Mouse (Mus musculus) G1E (cell line): Measurements from ENCODE around the gene 9430015G10Rik. TPM values are rescaled to one million over a fixed set of nuclear protein-coding genes. Genes with fewer than 3 reads are reported as not detected.

Experiments used
- ATAC-seq: 2 replicates; pipeline ENCODE4 v1.8.0; 2016; ENCODE audit warnings: mild to moderate bottlenecking; ENCODE audit not compliant: insufficient number of reproducible peaks, poor library complexity, low FRiP score, severe bottlenecking; ENCODE audit errors: extremely low read depth
- DNase-seq: peaks from one replicate; pipeline ENCODE4 v3.0.0; 2012; ENCODE audit warnings: low spot score
- H3K27me3 ChIP-seq: 2 replicates; pipeline ENCODE4 v1.6.1; 2012; ENCODE audit warnings: mild to moderate bottlenecking, low read length, inconsistent platforms; ENCODE audit not compliant: insufficient read depth
- H3K36me3 ChIP-seq: replicated peaks from 2 replicates; pipeline ENCODE3; 2012; ENCODE audit warnings: mild to moderate bottlenecking, inconsistent platforms
- H3K4me1 ChIP-seq: 2 replicates; pipeline ENCODE4 v1.6.1; 2012; ENCODE audit warnings: low read depth, low read length, inconsistent platforms, mixed read lengths; ENCODE audit not compliant: insufficient read depth
- H3K4me3 ChIP-seq: 2 replicates; pipeline ENCODE4 v1.5.1; 2012; ENCODE audit warnings: low read depth, mild to moderate bottlenecking, inconsistent platforms, low read length, moderate library complexity, mixed read lengths
- H3K9me3 ChIP-seq: replicated peaks from 2 replicates; pipeline ENCODE4 v1.6.1; 2012; ENCODE audit warnings: inconsistent platforms
- CTCF ChIP-seq: IDR thresholded peaks from 2 replicates; pipeline ENCODE4 v1.5.1; 2012; ENCODE audit warnings: low read depth, low read length, inconsistent platforms, mixed read lengths
- GATA1 ChIP-seq: IDR thresholded peaks from 2 replicates; pipeline ENCODE4 v1.6.1; 2012; ENCODE audit warnings: borderline replicate concordance, low read length, inconsistent platforms, mixed read lengths
- GATA2 ChIP-seq: IDR thresholded peaks from 2 replicates; pipeline ENCODE4 v1.6.1; 2012; ENCODE audit warnings: low read depth, low read length, inconsistent platforms, borderline replicate concordance
- POLR2AphosphoS5 ChIP-seq: IDR thresholded peaks from 2 replicates; pipeline ENCODE4 v1.6.1; 2012; ENCODE audit warnings: low read depth, low read length, inconsistent platforms; ENCODE audit not compliant: insufficient replicate concordance
- TAL1 ChIP-seq: conservative IDR thresholded peaks from 2 replicates; pipeline ENCODE4 v1.6.1; 2012; ENCODE audit warnings: low read depth, low read length, inconsistent platforms, mixed read lengths
- polyA plus RNA-seq: library from polyadenylated mRNA; stranded (reverse); fragments of >175 nt; gene quantifications from 2 replicates; pipeline ENCODE4 v1.2.3, GENCODE M21; 2012
- total RNA-seq, 2 experiments: library from RNA; stranded (forward) in 1 of 2; stranded (reverse) in 1 of 2; fragments of 200-1000 nt in 1 of 2; fragments of >200 nt in 1 of 2; fragmentation: Nextera tagmentation in 1 of 2; gene quantifications; 2 replicates each; pipeline ENCODE4 v1.2.3; 2014 to 2017

9430015G10Rik gene
- total and polyA plus RNA-seq, 3 experiments: 13.5 to 74.6 (median 52.0) TPM

DNA sequence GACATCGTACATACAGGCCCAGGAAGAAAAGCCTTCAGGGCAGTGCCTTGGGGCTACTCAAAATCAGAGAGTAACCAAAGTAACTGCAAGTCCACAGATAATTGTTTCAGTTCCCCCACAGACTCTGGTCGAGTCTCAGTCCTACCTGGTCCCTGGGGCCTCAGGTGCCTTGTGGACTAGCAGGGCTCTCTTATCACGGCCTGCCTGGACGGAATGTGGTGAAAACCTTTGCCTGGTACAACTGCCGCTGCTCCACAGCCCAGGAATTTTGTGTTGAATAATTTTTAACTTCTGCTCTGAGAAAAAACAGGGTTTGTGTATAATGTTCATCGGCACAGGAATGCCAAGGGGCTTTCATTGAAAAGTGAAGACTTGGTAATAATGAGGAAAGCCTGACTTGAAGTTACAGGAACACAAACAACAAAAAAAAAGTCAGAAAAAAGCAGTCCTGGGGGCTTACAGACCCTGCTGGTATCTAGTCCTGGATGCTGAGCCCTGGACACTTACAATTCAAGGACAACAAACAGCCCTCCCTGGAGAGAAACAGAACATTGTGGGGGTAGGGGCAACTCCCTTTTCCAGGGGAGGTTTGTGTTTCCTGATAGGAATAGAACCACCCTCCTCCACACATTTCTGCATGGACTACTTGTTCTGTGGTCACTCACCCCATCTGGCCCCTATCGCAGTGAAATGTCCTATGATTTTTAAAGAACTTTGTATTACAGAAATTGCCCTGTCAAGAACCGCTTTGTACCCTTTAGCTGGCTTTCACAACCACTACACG, 25.5 kb upstream of the 9430015G10Rik start:
- Histone ChIP-seq H3K36me3 (no peaks in the 10 kb centered on the region), H3K4me3 (no peak overlapping the region), H3K4me1 (no peaks in the 10 kb centered on the region), H3K27me3 (peaks cover 7% of the 10 kb centered on the region; the same call in 1 of the 2 replicates), H3K9me3 (no peaks in the 10 kb centered on the region)
- no peak for ATAC-seq
- no peak for DNase-seq
- TF ChIP-seq POLR2AphosphoS5 (no peak), GATA2 (no peak), GATA1 (no peak), CTCF (no peak), TAL1 (no peak)

- no peaks in the 10 kb centered on the region for H3K9me3 ChIP-seq
- no peak for TF ChIP-seq CTCF
- no peak for TF ChIP-seq POLR2AphosphoS5
- TF ChIP-seq GATA1: no peak
- TF ChIP-seq GATA2: no peak
- TF ChIP-seq TAL1: no peak
- H3K4me1 ChIP-seq: no peaks in the 10 kb centered on the region
- no peak overlapping the region for H3K4me3 ChIP-seq
- no peaks in the 10 kb centered on the region for H3K36me3 ChIP-seq
- no peak for ATAC-seq
- DNase-seq: no peak
- peaks cover 8% of the 10 kb centered on the region; the same call in 1 of the 2 replicates for H3K27me3 ChIP-seq
Measured at GRCm38 (mm10) chr4:156085256-156085655, 24.5 kb upstream of the 9430015G10Rik start.

DNA sequence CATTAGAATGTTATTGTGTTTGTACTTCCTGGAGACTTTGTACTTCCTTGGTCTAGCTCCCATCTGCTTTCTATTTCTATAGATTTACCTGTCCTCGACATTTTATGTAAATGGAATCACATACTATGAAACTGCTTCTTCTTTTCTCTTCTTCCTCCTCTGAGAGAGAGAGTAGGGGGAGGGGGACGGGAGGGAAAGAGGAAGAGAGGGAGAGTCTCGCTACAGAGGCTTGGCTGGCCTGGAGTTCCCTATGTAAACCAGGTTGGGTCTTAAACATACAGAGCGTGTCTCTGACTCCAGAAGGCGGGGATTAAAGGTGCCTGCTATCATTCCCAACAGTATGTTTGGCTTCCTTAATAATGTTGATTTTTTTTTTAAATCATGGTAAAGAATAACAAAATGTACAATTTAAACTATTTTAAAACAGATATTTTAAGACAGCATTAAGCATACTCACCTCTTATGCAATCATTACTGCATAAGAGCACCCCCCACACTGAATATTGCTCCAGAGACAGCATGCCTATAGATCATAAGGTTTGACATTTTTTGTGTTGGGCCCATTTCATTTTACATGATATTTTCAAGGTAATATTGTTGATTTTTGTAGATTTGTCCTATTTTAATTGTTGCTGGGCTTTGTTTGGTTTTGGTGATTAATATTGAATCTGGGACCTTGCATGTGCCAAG, 22.2 kb upstream of the 9430015G10Rik start:
- no peaks in the 10 kb centered on the region for H3K9me3 ChIP-seq
- TF ChIP-seq CTCF (no peak), GATA1 (no peak), GATA2 (no peak), POLR2AphosphoS5 (no peak), TAL1 (no peak)
- no peak for ATAC-seq
- DNase-seq: no peak
- no peak overlapping the region for H3K4me3 ChIP-seq
- no peaks in the 10 kb centered on the region for H3K36me3 ChIP-seq
- H3K4me1 ChIP-seq: no peaks in the 10 kb centered on the region
- H3K27me3 ChIP-seq: peaks cover 10% of the 10 kb centered on the region; the same call in 1 of the 2 replicates

DNA sequence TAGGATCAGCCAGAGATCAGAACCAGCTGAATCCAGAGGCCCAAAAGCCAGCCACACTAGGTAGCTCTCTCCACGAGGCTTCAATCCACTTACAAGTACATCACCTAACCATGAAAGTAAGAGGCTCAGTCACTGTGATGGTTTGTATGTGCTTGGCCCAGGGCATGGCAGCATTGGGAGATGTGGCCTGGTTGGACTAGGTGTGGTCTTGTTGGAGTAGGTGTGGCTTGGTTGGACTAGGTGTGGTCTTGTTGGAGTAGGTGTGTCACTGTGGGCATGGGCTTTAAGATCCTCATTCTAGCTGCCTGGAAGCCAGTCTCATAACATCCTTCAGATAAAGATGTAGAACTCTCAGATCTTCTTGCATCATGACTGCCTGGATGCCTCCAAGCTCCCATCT, 18.5 kb upstream of the 9430015G10Rik start:
- H3K4me3 ChIP-seq: no peak overlapping the region
- ATAC-seq (no peak), DNase-seq (no peak)
- TF ChIP-seq POLR2AphosphoS5: no peak
- no peak for TF ChIP-seq CTCF
- no peak for TF ChIP-seq TAL1
- no peak for TF ChIP-seq GATA1
- TF ChIP-seq GATA2: no peak
- peaks cover 3% of the 10 kb centered on the region; the same call in 1 of the 2 replicates for H3K27me3 ChIP-seq
- no peaks in the 10 kb centered on the region for H3K4me1 ChIP-seq
- H3K36me3 ChIP-seq: no peaks in the 10 kb centered on the region
- no peaks in the 10 kb centered on the region for H3K9me3 ChIP-seq

GRCm38 (mm10) chr4:156092765-156093164, 17.0 kb upstream of the 9430015G10Rik start:
- Histone ChIP-seq H3K9me3 (no peaks in the 10 kb centered on the region), H3K4me3 (no peak overlapping the region), H3K36me3 (no peaks in the 10 kb centered on the region), H3K27me3 (peaks cover 3% of the 10 kb centered on the region; the same call in 1 of the 2 replicates), H3K4me1 (no peaks in the 10 kb centered on the region)
- DNase-seq (no peak), ATAC-seq (no peak)
- TF ChIP-seq POLR2AphosphoS5 (no peak), TAL1 (no peak)

DNA sequence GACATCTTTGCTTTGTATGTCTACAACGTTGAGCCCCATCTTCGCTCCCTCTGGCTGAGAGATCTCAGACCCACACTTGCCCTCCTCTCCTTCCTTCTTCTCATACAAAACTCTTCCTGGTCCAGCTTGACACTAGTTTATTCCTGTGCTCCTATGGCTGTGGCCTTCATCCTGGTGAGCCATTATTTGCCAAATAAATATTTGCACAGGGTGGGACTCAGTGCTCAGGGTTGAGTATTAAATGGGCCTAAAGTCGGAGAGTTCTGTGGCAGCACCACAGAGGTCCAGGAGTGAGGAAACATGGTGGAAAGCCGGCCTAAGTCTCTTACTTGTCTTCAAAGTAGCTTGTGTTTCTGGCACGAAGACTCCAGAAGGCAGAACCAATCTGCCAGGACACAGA, 16.0 kb upstream of the 9430015G10Rik start:
- Histone ChIP-seq H3K4me1 (no peaks in the 10 kb centered on the region), H3K36me3 (no peaks in the 10 kb centered on the region), H3K4me3 (no peak overlapping the region), H3K27me3 (peaks cover 3% of the 10 kb centered on the region; the same call in 1 of the 2 replicates), H3K9me3 (no peaks in the 10 kb centered on the region)
- TF ChIP-seq POLR2AphosphoS5 (no peak), TAL1 (no peak), GATA1 (no peak), GATA2 (no peak), CTCF (no peak)
- no peak for DNase-seq
- no peak for ATAC-seq
